Mouse (Mus musculus) layer of hippocampus, adult 6 months (tissue): ENCODE measurements around the gene Dpp3. TPM values are rescaled to one million over a fixed set of nuclear protein-coding genes. Genes with fewer than 3 reads are reported as not detected.

ENCODE experiments used
- long read RNA-seq, 2 experiments: library from polyadenylated mRNA; unstranded; transcript quantifications; one replicate each; pipeline ENCODE4 v2.0.0; 2019 to 2020
- polyA plus RNA-seq: library from polyadenylated mRNA; unstranded; fragments of <200 nt; fragmentation: Nextera tagmentation; gene quantifications from 2 replicates; pipeline ENCODE4 v1.2.3, GENCODE M21; 2021

Dpp3 gene
- 20.4 and 22.2 TPM in 2 replicates for polyA plus RNA-seq
- long read RNA-seq, experiment 1, transcript Dpp3-201 (18 exons, 2,683 nt): major isoform, 39 of 66 reads
- long read RNA-seq, experiment 1, partial matches to known transcripts: 21 of 66 reads
- long read RNA-seq, experiment 1, other reads (novel, unspliced or antisense): 6 of 66 reads
- long read RNA-seq, experiment 2, transcript Dpp3-201 (18 exons, 2,683 nt): major isoform, 175 of 224 reads
- long read RNA-seq, experiment 2, partial matches to known transcripts: 21 of 224 reads
- long read RNA-seq, experiment 2, other reads (novel, unspliced or antisense): 28 of 224 reads

GRCm38 (mm10) chr19:4927904-4928531 lies at the start of gene Dpp3:
TSS of gene Dpp3 (minus strand) at chr19:4928287.

GRCm38 (mm10) chr19:4961928-4962601 lies 34.0 kb upstream of the Dpp3 start, which contains the start of gene Mrpl11:
TSS of gene Mrpl11 (plus strand) at chr19:4962147.

GRCm38 (mm10) chr19:4942551-4943252 lies 14.6 kb upstream of the Dpp3 start, which contains the start of gene Peli3:
TSS of gene Peli3 (minus strand) at chr19:4943127.

GRCm38 (mm10) chr19:4905979-4906794 lies 21.9 kb downstream of the Dpp3 start, which contains the start of gene Bbs1:
TSS of gene Bbs1 (minus strand) at chr19:4906628.

GRCm38 (mm10) chr19:4878405-4879323 lies 49.4 kb downstream of the Dpp3 start, which contains the start of gene Zdhhc24:
TSS of gene Zdhhc24 (plus strand) at chr19:4878668.

GRCm38 (mm10) chr19:4877785-4878184 lies 50.3 kb downstream of the Dpp3 start, which contains the start of gene Actn3:
TSS of gene Actn3 (minus strand) at chr19:4877909.

Other genes starting within 250 kb of the Dpp3 start
- gene Gm960, start 229.6 kb downstream of the Dpp3 start, polyA plus RNA-seq: 2.7 and 3.9 TPM in 2 replicates
- gene Sptbn2, start 217.1 kb downstream of the Dpp3 start, polyA plus RNA-seq: 53.6 and 65.0 TPM in 2 replicates
- gene Rbm4b, start 171.8 kb downstream of the Dpp3 start, polyA plus RNA-seq: 25.3 and 27.5 TPM in 2 replicates
- gene Rbm4, start 134.4 kb downstream of the Dpp3 start, polyA plus RNA-seq: 25.9 and 31.1 TPM in 2 replicates
- 6.4 and 9.5 TPM in 2 replicates for gene Gm21992, start 116.7 kb downstream of the Dpp3 start, polyA plus RNA-seq
- 8.9 and 10.8 TPM in 2 replicates for gene Rbm14, start 116.7 kb downstream of the Dpp3 start, polyA plus RNA-seq
- 41.3 and 45.9 TPM in 2 replicates for gene Ccs, start 89.0 kb downstream of the Dpp3 start, polyA plus RNA-seq
- 1.6 and 1.7 TPM in 2 replicates for gene Ccdc87, start 88.9 kb downstream of the Dpp3 start, polyA plus RNA-seq
- gene Ctsf, start 73.2 kb downstream of the Dpp3 start, polyA plus RNA-seq: 112 TPM in 2 replicates
- gene Actn3, start 50.4 kb downstream of the Dpp3 start, polyA plus RNA-seq: 0.69 and 1.2 TPM in 2 replicates
- gene Zdhhc24, start 49.6 kb downstream of the Dpp3 start, polyA plus RNA-seq: 9.4 and 11.3 TPM in 2 replicates
- gene Bbs1, start 21.7 kb downstream of the Dpp3 start, polyA plus RNA-seq: 10.9 and 14.6 TPM in 2 replicates
- 7.8 and 8.6 TPM in 2 replicates for gene Peli3, start 14.8 kb upstream of the Dpp3 start, polyA plus RNA-seq
- gene Mrpl11, start 33.9 kb upstream of the Dpp3 start, polyA plus RNA-seq: 144 and 145 TPM in 2 replicates
- gene Npas4, start 62.0 kb upstream of the Dpp3 start, polyA plus RNA-seq: 5.2 and 8.9 TPM in 2 replicates
- 8.2 and 8.5 TPM in 2 replicates for gene Slc29a2, start 95.6 kb upstream of the Dpp3 start, polyA plus RNA-seq
- 149 and 162 TPM in 2 replicates for gene B4gat1, start 110.5 kb upstream of the Dpp3 start, polyA plus RNA-seq
- 2.2 and 2.6 TPM in 2 replicates for gene AC124502.3, start 110.6 kb upstream of the Dpp3 start, polyA plus RNA-seq
- gene Brms1, start 113.1 kb upstream of the Dpp3 start, polyA plus RNA-seq: 27.0 and 31.7 TPM in 2 replicates
- gene Rin1, start 122.2 kb upstream of the Dpp3 start, polyA plus RNA-seq: 21.3 TPM in 2 replicates
- 2.0 and 3.4 TPM in 2 replicates for gene Cd248, start 139.8 kb upstream of the Dpp3 start, polyA plus RNA-seq
- gene Tmem151a, start 157.2 kb upstream of the Dpp3 start, polyA plus RNA-seq: 118 and 149 TPM in 2 replicates
- 46.2 and 52.4 TPM in 2 replicates for gene Yif1a, start 160.3 kb upstream of the Dpp3 start, polyA plus RNA-seq
- gene Cnih2, start 170.2 kb upstream of the Dpp3 start, polyA plus RNA-seq: 84.4 and 102 TPM in 2 replicates
- 152 and 166 TPM in 2 replicates for gene Rab1b, start 178.8 kb upstream of the Dpp3 start, polyA plus RNA-seq
- gene Klc2, start 190.3 kb upstream of the Dpp3 start, polyA plus RNA-seq: 12.8 and 13.5 TPM in 2 replicates